Mouse (Mus musculus): ENCODE results near the gene Olfr311.

- TF ChIP-seq POLR2A (IDR thresholded peaks at IDR 0.05; ENCODE audit: insufficient read depth, low read depth, low read length) (no peak), CTCF (IDR thresholded peaks at IDR 0.05; ENCODE audit: insufficient read depth, low read depth, low read length) (no peak)
Observed at GRCm38 (mm10) chr11:58847636-58848035, 8.6 kb downstream of the Olfr311 start.

All from olfactory bulb, adult 2 months (tissue).